Mouse (Mus musculus) kidney, adult 10 weeks (tissue): ENCODE measurements around the gene Mtpn. TPM values are rescaled to one million over a fixed set of nuclear protein-coding genes. Genes with fewer than 3 reads are reported as not detected.

Experiments used
- polyA plus RNA-seq: library from polyadenylated mRNA; stranded (reverse); fragments of 350-450 nt; fragmentation: Illumina TruSeq; extraction: RNeasy Lipid Tissue Mini Kit (QIAGEN cat#74804); gene quantifications from one replicate; pipeline ENCODE4 v1.2.3, GENCODE M21; 2014; ENCODE audit warnings: low read depth, low replicate concordance

Mtpn gene
- 310 TPM for polyA plus RNA-seq

DNA sequence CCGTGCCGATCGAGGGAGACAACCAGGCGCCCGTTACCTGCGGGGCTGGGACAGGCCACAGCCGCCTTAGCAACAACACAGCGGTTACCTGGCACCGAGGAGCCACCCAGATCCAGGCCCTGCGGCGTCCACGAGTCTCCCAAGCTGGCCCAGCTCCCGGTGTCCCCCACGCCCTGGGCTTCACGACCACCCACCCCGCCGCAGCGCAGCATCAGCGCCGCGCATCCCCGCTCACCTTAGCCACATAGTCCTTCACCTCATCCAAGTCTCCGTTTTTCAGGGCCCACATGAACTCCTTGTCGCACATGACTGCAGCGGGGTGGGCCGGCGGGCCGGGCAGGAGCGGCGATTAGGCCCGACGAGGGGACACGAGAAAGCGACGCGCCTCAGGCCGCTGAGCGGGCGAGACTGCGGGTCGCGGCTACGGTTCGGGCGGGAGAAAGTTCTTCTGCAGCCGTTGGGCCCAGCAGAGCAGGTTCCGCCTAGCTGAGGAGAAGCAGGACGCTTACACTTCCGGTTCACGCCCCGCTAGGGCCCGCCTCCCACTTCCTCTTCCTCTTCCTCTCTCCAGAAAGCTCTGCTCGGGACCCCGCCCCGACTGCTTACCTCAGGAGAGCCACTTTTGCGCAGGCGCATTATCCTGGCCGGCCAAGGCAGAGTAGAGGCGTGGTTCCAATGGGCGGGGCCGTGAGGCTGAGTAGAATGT lies at the start of gene Mtpn:
TSS of gene Mtpn (minus strand) at position 585 of the 706 bp plus-strand sequence.

Other genes starting within 250 kb of the Mtpn start
- 2.6 TPM for gene Slc13a4, start 231.8 kb downstream of the Mtpn start, polyA plus RNA-seq
- 1.1 TPM for gene Fam180a, start 213.7 kb downstream of the Mtpn start, polyA plus RNA-seq